Mouse (Mus musculus) thymus, postnatal 36 days (tissue): Measurements from ENCODE around the gene Slc9a3.
A peak's percentile ranks its signal among the peaks of the same experiment; 100 is the strongest.

Experiments used
- DNase-seq, 2 experiments: peaks; one replicate each; pipeline ENCODE4 v3.0.0; 2022; ENCODE audit warnings: mixed read lengths in 2 of 2

Slc9a3 gene

DNA sequence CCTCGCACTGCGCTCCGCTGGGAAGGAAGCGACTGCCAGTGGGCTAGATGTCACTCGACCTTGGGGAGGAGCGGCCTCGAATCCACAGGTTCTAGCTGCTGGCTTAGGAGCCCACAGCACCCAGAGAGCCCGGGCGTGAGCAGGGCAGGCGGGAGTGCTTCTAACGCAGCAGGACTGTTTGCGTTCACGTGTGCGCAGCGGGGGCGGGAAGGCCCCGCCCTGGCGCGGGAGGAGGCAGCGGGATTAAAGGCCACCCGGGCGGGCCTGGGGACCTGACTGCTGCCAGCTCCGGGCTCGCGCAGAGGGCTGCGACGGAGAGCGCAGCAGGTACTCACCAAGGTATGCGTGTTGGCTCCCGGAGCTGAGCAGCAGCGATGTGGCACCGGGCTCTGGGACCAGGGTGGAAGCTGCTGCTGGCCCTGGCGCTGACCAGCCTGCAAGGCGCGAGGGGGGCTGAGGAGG lies at the start of gene Slc9a3:
TSS of gene Slc9a3 (plus strand) at position 317 of the 462 bp plus-strand sequence.
- no peak for DNase-seq

DNA sequence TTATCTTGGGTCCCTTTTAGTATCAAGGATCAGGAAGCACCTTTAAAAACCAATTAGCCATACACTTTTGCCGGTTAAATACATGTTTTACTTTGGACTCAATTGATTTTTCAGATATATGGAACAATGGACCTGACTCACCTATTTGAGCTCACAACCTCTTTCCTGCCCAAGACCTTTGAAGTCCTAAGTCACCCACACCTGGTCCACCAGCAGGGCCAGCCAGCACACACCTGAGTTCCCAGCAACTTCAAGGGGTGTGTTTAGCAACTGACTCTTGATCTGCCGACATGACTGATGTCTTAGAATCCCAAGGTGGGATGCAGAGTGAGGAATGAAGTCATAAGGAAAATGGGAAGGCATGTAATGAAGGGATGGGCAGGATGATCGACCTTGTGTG lies 49.5 kb upstream of the Slc9a3 start:
- no peak for DNase-seq

DNA sequence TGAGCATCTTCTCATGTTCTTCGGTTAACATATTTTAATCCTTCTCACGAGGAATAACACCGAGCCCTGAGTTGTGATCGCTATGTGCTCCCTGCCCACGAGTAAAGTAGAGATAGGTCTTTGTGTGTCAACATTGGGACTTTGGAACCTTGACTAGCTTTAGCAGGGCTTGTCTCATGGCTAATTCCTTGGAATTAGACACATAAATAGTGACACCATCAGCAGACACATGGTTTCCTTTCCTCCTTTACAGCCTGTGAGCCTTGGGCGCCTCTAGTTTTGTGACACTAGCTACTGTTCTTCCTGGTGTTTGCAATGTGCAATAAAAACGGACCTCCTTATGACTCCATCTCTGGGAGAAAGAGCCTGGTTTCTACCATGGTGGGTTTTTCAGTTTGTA lies 47.9 kb upstream of the Slc9a3 start:
- DNase-seq, result no peak

DNA sequence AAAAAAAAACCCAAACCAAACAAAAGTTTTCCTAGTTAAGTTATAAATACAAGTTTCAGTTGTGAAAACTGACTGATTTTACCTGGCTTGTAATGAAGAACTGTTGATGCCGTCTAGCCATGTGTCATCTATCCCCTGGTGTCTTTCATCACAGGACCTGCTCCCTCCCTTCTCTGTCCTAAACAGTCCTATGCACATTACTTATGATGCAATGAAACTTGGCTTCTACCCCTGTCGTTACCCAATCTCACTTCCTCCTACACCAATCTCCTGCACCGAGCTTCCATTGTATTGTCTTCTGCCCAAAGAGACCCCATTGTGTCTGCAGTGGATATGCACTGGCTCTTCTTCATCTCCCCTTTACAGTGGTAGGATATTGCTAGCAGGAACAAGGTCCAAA lies 31.0 kb upstream of the Slc9a3 start:
- DNase-seq, result no peak

DNA sequence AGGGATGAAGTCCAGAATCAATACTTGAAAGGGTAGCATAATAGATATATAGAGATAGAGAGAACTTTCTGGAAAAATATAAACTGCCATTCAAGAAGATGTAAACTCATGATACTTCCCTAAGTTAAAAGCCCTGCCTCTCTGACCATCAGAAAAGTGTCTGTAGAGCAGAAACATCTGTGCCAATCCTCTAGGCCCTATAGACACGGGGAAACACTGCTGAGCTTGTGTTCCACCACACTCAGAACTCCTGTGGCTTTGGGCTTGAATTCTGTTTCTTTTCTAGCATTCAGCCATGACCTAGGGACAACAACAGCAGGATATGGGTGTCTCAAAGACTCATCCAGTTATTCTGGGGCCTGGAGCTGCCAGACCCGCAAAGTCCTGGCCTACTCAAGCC lies 25.3 kb upstream of the Slc9a3 start:
- no peak for DNase-seq

DNA sequence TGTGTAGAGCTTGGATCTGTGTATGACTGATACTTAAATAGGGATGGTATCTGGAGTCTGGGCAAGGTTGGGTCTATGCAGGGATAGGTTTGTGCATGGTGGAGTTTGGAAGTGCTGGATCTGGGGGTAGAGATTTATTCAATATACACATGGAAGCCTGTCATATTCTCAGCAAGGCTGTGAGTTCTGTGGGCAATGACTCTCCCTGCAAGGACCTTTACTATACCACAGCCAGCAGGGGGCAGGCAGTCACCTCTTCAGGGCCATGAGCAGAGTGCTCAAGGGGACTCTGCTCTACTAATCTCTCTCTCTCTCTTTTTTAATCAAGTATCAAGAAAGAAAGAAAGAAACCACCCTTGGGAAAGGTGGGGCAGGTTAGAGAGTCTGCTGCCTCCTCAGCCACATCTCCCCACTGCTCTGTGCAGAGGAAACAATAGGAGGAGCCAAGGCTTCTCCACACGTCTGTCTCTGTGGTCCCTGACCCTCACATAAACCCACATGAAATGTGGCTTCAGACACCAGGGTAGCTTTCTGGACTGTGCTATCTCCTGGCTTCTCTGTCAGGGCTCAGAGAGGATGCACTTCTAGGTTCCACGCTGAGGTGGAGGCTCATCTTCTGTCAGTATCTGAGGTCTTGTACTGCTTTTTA lies 24.4 kb upstream of the Slc9a3 start:
- peak; percentile 36 for DNase-seq

DNA sequence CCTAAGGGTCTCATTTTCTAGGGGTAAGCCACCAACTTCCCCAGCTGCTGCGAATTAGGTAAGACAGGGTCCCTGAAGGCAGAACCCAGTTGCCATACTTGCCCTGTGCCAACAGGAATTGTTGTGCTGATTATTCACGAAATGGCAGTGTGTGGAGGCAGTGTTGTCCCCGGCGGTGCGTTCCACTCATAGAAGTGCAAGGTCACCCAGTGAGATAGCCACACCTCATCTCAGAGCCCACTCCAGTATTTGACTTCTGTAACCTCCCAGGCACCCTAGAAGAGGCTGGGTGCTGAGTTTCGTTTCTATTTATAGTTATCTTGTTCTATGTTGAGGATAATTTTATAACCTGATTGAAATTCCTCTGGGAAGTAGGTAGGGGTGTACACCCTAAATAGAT lies 22.3 kb upstream of the Slc9a3 start:
- DNase-seq, result no peak

DNA sequence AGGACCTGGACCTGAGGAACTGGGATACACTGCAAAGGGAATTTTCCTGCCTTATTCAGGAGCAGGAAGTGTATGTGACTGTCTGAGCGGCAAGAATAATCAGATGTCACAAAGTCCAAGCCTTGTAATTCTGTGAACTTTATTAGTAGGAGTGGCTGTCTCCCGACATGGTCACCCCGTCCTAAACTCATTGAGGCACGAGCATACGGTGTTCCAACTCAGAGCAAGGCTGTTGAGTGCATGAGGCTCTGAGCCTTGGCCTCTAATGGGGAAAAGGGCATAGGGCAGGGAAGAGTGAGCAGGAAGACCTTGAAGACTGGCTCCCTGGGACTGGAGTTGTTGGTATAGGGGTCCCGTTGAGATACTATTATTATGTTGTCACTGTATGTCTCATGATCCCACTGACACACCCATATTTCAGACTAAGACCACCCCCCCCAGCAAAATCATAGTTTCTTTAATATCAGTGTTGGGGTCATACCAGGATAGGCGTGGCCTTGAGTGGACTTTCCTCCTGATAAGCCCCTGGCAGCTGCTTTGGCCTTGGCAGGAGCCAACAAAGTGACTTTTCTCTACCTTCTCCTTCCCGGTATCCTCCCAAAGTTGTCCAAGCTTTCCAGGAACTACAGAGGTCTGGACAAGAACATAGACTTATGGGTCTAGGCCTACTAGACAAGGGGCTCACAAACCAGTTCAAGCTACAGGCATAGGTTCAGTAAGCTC lies 19.0 kb upstream of the Slc9a3 start:
- no peak for DNase-seq

DNA sequence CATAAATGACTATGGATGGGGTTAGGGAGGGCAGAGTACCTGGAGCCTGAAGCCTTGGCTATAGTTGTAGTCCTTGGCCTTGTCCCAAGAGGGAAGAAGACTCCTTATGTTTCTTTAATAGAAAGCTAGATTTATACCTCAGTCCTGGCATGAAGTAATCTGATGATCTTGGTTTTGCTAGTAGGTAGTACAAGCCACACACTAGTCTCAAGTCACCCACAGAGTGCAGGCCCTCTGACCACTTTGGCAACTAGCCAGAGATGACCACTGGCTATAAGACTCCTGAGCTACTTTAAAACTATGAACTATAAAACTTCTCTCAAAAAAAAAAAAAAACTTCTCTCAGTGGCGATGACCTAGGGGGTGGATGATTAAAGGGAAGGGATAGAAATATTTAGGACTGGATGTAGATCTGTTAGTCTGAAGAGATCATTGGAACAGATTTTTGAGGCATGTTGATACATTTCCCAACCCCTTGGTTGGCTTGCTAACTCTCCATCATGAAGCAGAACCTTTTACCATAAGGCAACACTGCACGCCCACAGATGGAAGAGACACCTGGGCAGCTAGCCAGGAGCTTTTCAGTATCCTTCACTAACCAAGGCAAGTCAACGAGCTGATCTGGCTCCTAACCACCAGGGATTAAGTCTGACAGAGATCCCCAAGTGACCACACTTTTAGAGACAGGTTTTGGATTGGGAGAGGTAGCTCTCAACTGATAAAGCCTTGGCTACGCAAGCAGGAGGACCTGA lies 18.2 kb upstream of the Slc9a3 start:
- no peak for DNase-seq

DNA sequence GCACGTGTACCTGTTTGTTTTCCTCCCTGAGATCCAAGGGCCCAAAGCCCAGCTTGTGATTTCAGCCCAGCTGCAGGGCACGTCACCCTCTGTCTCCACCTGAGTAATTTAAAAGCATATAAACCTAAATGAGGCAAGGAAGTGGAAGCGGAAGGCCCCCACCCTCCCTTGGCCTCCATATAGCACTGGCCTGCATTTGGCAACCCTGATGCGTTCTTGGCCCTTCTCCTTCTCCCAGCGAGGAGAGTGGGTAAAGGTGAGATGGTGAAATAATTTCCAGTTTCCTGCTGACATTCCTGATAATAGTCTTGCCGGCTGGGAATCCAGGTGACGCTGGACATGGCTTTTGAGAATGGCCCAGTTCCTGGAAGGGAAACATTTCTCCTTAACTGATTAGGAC lies 16.8 kb upstream of the Slc9a3 start:
- DNase-seq, result no peak

DNA sequence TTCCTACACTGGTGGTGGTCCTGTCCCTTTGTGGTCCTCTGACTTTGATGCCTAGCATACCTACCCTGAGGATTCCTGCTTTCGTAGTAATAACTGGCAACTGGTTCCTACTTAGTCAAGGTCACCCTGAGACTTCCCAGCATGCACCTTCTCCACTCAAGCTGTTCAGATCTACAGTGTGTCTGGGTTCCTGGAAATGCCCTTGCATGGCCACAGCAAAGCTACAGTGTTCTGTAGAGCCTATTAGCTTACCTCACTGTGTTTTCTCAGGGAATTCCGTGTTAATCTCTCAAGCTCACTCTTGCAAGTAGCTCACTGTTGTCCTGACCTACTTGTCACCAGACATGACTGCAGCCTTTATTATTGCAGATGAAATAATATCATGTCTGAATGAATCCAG lies 13.8 kb upstream of the Slc9a3 start:
- no peak for DNase-seq

DNA sequence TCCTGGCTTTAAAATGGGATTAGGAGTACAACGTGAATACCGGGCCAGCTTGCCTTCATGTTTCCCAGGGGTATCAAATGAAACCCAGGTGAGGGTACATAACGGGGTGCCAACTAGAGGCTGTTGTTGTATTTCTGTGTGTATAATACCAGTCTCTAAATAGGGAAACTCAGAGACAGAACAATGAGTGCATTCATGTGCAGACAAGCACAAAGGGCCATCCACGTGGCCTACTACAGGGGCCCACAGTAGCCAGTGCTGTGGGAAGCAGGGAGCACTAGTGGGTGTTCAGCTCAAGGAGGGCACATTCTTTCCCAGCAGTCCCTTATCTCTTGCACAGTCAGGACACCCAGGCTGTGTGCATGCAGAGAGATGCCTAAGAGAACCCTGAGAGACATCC lies 8.7 kb upstream of the Slc9a3 start:
- DNase-seq, result no peak

DNA sequence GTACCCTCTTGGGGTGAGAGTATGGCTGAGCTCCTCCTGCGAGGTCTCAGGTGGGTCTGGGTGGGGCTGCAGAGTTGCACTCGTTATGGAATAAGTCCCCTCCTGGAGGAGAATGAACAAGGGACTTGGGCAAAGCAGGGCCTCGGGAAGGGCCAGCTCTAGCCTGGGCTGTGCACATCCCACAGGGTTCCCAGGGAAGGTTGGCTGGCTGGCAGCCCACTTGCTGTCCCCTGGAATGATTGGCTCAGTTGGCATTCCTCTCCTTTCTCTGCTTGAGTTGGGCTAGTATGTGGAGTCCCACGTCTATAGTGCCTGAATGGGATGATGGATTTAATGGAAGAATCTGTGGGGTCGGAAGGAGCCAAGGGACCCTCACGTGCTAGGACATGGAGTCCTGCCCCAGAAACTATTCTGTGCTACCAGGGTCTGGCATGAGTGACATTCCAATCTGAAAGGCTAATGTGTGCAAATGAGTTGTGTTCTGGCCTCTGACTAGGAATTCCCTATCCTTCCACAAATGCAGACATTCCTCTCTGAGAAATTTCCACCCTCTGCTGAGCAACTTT lies 7.5 kb upstream of the Slc9a3 start:
- DNase-seq, result no peak

DNA sequence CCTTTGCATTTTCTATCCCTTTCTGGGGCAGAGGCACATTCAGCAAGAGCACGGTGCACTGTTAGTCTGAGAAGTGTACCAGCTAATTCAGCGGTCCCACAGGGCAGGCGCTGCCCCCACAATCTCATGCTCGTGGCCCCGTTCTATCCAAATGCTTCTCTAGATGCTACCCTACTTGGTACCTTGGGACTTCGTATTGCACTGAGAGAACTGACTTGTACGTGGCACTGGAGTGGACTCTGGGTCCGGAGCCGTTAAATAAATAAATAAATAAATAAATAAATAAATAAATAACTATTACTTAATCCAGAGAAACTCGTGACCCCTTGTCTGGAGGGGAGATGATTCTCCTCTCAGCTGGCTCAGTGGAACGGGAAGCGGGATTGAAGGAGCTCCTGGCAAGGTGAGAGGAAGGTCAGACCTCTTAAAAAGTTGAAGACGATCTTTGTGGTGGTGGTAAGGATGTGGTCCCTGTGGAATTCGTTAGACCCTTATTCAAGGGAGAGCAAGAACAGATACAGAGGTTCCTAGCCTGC lies 606 bp downstream of the Slc9a3 start:
- DNase-seq, result no peak

DNA sequence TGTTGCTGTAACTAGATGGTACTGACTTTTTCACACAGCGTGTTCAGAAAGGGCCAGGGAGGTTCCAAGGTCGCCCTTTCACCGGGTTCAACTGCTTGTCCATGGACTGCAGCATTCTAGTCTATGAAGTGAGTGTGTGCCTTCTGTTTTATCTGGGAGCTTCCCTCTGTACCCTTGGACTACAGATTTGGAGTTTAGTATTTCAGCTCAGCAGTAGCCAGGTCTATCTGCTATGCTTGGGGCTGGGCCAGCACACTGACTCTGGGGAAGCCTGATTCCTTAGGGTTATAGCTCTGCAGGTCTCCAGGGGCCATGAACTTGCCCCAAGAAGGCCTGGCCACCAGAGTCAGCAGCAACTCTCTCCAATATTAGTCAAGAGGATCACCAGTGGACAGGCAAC lies 1.4 kb downstream of the Slc9a3 start:
- DNase-seq, result no peak

DNA sequence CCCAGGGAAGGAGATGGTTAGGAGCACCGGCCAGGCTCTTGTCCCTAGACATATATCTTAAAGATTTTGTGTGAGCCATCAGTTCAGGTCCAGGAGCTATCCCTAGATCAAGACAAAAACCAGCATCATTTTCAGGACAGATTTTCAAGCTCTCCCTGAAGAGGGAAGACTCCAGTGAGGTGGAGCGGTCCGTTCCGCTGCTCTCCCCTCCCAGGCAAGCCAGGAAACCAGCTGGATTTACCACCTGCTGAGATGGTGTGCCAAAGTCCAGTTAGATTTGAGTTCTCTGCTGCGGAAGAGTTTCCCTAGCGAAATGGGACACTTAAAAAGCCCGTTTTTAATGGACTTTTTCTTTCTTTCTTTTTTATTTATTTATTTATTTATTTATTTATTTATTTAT lies 6.3 kb downstream of the Slc9a3 start:
- DNase-seq, result no peak

DNA sequence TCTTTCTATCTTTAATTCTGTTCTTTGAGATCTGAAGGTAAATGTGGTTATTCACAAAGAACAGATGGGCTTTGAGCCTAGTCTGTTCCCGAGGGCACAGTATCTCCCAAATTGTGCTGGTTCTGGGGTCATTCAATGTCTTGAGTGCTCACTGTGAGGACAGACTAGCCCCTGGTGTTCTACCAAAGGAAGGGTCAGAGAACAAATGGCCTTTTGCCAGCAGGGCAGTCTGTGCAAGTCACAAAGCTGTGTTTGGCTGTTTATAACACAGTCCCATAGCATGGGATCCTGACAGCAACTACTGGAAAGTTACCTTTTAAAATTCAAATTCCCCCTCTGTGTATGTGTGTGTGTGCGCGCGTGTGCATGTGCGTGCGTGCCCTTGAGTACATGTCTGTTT lies 8.7 kb downstream of the Slc9a3 start:
- no peak for DNase-seq

DNA sequence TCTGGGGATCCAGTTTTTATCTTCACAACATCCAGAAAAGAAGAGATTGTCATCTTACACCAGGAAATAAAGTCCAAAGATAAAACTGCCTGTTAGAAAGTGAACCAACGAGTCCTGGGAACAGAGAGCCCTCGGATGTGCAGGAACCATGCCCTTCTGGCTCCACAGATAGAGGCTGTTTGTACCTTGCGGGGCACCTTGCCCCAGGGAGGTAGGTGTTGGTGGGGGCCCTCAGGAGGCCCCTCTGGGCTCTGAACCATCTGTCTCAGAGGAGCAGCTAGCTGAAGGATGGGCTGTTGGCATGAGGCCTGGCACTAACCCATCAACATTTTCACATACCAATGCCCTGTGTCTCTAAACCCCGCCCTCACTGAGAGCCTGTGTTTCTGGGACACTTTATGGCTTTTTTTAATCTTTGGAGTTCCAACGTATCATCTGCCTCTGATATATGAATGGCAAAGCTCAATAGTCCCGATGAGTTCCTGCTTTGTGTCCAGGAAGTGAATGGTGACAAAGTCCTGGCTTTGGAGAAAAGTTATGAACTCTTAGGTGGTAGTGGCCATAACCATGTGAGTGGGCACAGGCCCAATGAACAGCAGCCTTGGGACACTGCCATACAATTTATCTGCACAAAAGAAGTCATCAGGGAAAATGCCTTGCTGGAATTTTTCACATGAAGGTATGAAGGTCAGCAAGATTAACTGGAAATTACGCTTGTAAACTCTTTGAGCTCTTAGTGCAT lies 17.8 kb downstream of the Slc9a3 start:
- no peak for DNase-seq

DNA sequence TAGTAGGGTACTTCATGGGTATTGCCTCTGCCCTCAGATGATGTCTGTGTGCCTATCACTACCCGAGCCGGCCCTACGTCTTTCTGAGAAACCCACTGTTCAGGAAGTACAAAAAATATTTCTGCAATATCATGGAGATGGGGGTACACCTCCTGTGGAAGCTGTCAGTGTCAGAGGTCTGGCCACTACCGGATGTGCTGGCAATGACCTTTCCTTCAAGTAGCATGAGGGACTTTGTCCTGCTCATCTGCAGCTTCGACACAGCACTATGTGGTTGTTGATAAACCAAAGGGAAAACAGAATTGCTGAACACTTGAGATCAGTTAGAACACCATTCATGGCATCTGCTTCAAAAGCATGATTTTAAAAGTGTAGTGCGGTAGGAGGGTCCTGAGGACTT lies 19.5 kb downstream of the Slc9a3 start:
- DNase-seq, result no peak

DNA sequence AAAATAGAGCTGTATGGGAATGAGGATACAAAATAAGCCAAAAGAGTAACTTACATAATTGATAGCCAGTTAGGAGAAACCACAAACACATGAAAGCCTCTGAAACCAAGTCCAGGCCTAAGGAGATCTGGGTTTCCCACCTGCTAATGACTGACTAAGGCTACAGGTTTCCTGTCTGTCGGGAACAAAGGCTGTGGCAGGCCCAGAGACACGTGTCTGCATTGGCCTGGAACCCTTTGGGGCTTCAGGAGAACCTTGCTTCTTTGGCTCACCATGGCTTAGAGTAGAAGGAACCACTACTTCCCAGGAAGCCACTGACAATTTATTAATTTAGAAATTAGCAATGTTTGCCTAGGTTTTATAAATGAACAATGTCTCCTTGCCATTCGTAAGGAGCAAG lies 22.0 kb downstream of the Slc9a3 start:
- no peak for DNase-seq

DNA sequence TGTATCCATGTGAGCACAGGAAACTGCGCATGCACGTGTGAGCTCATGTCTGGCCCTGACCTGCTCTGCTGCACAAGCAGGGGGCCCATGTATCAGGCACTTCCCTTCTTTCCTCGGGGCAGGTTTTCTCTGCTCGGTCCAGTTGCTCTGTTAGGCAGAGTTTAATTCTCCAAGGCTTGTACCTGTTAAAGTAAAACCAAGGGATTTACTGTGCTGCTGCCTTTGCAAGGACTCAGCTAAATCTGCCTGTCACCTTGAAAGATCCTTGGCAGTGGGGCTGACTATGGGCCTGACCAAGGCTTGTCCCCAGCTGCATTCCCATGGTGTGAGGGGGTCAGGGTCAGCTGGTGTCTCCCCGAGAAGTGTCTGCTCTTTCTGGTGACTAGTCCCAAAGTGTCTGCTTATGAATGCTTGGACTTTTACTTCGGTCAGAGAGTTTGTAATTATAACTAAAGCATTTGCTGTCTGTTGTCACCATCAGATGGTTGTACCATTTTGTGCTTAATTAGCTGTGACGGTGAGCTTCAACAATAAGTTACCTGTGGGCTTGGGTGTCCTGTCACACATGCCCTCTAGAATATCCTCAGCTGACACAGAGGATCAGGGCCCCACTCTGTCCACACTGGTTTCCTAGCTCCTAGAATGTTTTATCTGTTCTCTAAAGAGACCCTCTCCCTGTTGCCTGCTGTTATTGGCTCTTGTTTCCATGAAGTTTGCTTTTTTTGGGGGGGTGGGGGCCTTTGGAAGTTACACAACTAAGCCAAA lies 23.0 kb downstream of the Slc9a3 start:
- no peak for DNase-seq
